Mouse (Mus musculus) CD8-positive naive resting alpha-beta T cell, adult 2 months (primary cell): ENCODE data around the gene Rims4.
A peak's percentile ranks its signal among the peaks of the same experiment; 100 is the strongest.

Source experiments
- DNase-seq, 2 experiments: peaks; one replicate each; pipeline ENCODE4 v3.0.0; 2022; ENCODE audit warnings: low read depth in 2 of 2, low spot score in 2 of 2

Gene Rims4

GRCm38 (mm10) chr2:163871906-163872305 is 46.6 kb downstream of the Rims4 start:
- DNase-seq: no peak

- DNase-seq: no peak
These were observed 47.2 kb downstream of the Rims4 start for GRCm38 (mm10) chr2:163871266-163871665.

DNA sequence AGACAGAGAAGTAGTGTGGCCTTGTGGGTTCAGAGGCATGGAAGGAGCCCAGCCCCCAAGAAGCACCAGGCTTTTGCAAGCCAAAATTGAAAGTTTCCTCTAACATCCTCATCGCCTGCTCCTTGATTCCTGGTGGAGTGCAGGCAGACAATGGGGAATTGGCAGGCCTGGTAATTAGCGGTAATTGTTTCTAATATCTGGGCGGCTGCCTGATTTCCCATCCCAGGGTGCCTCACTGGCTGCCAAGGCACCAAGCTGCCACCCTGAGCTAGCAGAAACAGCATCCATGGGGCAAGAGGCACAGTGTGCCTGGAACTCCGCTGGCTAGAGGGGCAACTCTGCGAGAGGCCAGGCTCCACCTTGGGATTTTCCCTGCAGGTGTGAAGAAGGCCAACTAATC is 48.7 kb downstream of the Rims4 start:
- no peak for DNase-seq

- DNase-seq: no peak
These were observed 52.4 kb downstream of the Rims4 start for GRCm38 (mm10) chr2:163866061-163866460.

DNA sequence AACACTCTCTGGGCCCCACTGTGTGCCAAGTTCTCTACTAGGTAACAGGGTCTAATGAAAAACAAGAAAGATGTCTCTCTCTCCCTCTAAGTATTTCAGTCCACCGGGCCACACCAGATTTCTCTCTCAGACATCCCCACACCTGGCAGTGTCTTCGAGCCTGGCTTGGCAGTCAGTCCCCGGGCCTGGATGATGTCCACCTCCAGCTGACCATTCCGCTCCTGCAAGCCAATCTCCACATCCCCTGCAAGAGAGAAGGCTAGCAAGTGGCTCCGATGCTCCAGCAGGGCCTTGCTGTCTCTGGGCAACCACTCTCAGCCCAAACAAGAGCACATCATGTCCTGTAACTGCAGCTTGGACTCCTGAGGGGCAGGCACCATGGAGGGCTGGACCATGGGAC is 53.2 kb downstream of the Rims4 start:
- DNase-seq: no peak

- peak in 1 of 2 experiments; percentile 3 for DNase-seq
These were observed 60.1 kb downstream of the Rims4 start for GRCm38 (mm10) chr2:163858254-163858947.

DNA sequence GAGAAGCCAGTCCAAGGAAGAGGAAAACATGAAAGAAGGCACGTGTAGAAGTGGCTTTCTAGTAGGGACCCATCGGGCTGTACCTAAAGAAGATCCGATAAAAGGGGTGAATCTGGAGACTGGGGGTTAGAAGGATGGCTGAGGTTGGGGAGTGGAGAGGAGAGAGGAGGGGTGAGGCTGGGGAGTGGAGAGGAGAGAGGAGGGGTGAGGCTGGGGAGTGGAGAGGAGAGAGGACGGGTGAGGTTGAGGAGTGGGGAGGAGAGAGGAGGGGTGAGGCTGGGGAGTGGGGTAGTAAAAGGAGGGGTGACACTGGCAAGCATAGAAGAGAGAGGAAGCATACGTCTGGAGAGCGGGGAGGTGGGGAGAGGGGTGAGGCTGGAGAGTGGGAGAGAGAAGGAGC is 61.2 kb downstream of the Rims4 start:
- DNase-seq: no peak

DNA sequence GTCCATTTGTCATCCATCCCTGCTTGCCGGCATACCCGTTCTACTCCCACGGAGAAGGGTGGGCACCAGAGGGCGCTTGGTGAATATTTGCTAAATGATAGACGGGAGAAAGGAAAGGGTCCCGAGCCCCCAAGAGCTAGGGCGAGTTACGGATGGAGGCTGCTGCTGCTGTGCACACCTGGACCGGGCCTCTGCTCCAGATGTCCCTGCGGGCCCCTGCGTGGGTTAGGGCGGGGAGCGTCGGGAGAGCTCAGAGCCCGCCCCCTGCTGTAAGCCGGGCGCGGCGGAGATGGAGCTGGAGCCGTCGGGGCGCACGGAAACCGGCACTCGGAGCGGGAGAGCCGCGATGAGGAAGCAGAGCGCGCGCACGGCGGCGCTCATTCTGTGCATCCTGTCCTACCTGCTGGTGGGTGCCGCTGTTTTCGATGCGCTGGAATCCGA is 65.0 kb downstream of the Rims4 start, which contains the start of gene Kcnk15:
Kcnk15 (plus strand) TSS at position 191 of the 441 bp plus-strand sequence.
- DNase-seq: no peak

DNA sequence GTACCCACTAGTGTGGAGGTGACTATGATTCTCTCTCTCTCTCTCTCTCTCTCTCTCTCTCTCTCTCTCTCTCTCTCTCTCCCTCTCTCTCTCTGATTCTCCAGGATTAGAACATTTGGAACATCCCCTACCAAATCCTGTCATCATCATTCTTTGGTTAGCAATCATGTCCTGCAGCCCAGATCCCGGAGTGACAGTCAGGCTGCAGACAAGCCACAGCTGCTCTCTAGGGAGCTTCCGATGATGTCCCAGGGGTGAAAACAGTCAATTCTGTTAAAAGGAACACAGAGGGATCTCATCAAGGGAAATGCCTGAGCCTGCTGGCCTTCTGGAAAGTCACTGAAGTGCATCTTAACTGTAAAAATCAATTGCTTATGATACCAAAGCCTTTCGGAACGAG is 76.4 kb downstream of the Rims4 start:
- DNase-seq: no peak

GRCm38 (mm10) chr2:163839519-163839918 is 79.0 kb downstream of the Rims4 start:
- no peak for DNase-seq

GRCm38 (mm10) chr2:163838043-163838442 is 80.4 kb downstream of the Rims4 start:
- DNase-seq: peak; percentile 74 to 81

- DNase-seq: no peak
These were observed 87.3 kb downstream of the Rims4 start for GRCm38 (mm10) chr2:163831163-163831562.

GRCm38 (mm10) chr2:163826494-163826893 is 92.0 kb downstream of the Rims4 start:
- no peak for DNase-seq

- DNase-seq: no peak
These were observed 92.6 kb downstream of the Rims4 start for GRCm38 (mm10) chr2:163825861-163826260.

GRCm38 (mm10) chr2:163823771-163824170 is 94.7 kb downstream of the Rims4 start:
- DNase-seq: no peak

DNA sequence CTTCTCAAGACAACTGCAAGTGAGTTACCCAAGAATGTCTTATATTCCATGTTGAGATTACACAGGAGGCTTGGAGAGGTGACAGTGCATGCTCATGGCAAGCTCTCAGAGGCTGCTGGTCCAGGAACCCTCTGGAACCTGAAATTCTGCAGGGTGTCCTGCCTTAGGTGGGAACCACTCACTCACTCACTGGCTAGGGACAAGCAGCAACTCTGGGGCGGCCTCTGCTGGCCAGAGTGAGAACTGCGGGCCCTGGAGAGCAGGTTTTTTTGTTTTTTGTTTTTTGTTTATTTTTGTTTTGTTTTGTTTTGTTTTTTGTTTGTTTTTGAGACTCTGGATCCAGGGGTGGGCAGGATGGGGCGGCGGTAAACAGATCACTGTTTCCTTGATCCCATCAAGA is 95.2 kb downstream of the Rims4 start:
- DNase-seq: peak in 1 of 2 experiments; percentile 27

- no peak for DNase-seq
These were observed 97.9 kb downstream of the Rims4 start, which contains the start of gene Ccn5 for GRCm38 (mm10) chr2:163820607-163821006. TSS of gene Ccn5 (plus strand) at chr2:163820861.

DNA sequence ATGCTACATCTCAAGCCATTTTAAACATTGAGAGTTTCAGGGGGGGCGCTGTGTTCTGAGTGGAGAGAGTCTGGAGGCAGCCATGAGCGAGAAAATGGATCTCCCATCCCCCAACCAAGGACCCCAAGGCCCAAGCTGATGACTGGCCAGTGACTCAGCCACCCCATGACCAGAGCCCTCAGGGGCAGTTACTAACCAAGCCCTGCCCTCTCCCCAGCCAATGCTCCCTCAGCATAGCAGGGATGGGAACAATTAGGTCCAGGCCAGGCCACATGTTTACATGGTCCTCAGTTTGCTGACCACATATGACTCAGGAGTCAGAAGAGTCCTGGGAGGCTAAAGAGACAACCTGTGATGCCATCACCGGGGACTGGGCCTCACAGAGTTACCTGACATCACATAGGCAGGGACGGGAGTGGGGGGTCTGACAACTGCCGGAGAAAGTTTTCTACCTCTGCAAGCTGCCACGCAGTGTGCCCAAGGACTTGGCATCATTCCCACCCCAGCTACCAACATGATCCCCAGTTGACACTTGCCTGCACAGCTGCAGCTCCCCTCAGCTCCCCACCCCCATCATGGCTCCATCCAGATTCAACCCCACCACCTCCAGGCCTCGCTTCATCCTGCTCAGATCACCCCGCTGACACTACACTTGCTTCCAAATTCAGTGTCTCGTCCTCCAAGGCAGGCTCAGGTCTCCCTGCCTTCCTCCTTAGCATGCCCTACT is 103.6 kb downstream of the Rims4 start:
- no peak for DNase-seq

DNA sequence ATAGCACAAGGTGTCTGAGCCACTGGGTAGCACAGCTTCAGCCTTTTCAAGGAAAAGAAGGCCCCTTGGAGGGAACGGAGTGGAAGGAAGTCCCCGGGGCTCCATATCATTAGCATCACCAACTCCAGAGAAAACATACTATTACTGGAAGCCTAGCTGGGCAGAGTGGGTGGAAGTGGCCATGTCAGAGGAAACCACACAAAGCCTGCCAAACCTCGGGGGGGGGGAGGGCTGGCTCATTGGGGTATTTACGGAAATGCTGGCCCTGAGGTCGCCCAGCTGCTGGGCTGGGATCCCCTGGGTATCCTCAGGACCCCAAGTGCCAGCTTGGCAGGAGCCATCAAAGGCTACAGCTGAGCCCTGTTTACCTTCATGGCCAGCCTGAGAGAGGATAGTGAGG is 105.4 kb downstream of the Rims4 start:
- no peak for DNase-seq
